Mouse (Mus musculus) hindbrain, postnatal 0 days (tissue): ENCODE measurements around the gene Adgre5. TPM values are rescaled to one million over a fixed set of nuclear protein-coding genes. Genes with fewer than 3 reads are reported as not detected.
A peak's percentile ranks its signal among the peaks of the same experiment; 100 is the strongest.

ENCODE experiments used
- ATAC-seq: fragments of 200-750 bp; cut with Nextera tagmentation; 2 replicates; pipeline ENCODE4 v1.8.0; 2017; ENCODE audit warnings: mild to moderate bottlenecking, moderate TSS enrichment, moderate library complexity
- DNase-seq: peaks from one replicate; pipeline ENCODE4 v3.0.0-alpha.2; 2015; ENCODE audit warnings: low spot score
- H3K27ac ChIP-seq: fragments of 300-500 bp; sonication (generic); 2 replicates; pipeline ENCODE4 v1.5.1; 2014; ENCODE audit warnings: mild to moderate bottlenecking
- H3K27me3 ChIP-seq: fragments of 300-500 bp; sonication (generic); 2 replicates; pipeline ENCODE4 v1.6.1; 2014; ENCODE audit warnings: low read length, mixed read lengths; ENCODE audit not compliant: insufficient read depth
- H3K36me3 ChIP-seq: fragments of 300-500 bp; sonication (generic); 2 replicates; pipeline ENCODE4 v1.6.1; 2014; ENCODE audit warnings: low read length, mixed read lengths; ENCODE audit not compliant: insufficient read depth
- H3K4me1 ChIP-seq: fragments of 300-500 bp; sonication (generic); 2 replicates; pipeline ENCODE4 v1.6.1; 2014; ENCODE audit warnings: antibody characterized with exemption, low read length, mixed read lengths; ENCODE audit not compliant: insufficient read depth
- H3K4me2 ChIP-seq: fragments of 300-500 bp; sonication (generic); 2 replicates; pipeline ENCODE4 v1.6.1; 2014; ENCODE audit warnings: low read depth, mild to moderate bottlenecking, low read length, moderate library complexity, mixed read lengths
- H3K4me3 ChIP-seq: fragments of 300-500 bp; sonication (generic); 2 replicates; pipeline ENCODE4 v1.5.1; 2014; ENCODE audit warnings: low read length
- H3K9ac ChIP-seq: fragments of 300-500 bp; sonication (generic); replicated peaks from 2 replicates; pipeline ENCODE4 v1.6.1; 2014; ENCODE audit warnings: mild to moderate bottlenecking, low read length, moderate library complexity, mixed read lengths
- H3K9me3 ChIP-seq: fragments of 300-500 bp; sonication (generic); 2 replicates; pipeline ENCODE4 v1.6.1; 2016; ENCODE audit warnings: low read length, mixed read lengths
- CTCF ChIP-seq: IDR thresholded peaks from 2 replicates; pipeline ENCODE4 v1.5.1; 2016; ENCODE audit warnings: antibody characterized with exemption, control low read depth, low read depth
- WGBS: fragments of 180-500 bp; shearing (Covaris S2); extraction: QIAGEN DNeasy Blood & Tissue Kit; methylation state at CpG from one replicate; pipeline ENCODE4 v1.1.7; 2014; 5-methylcytosine and 5-hydroxymethylcytosine counted together
- polyA plus RNA-seq: library from polyadenylated mRNA; unstranded; fragments of >200 nt; fragmentation: Nextera tagmentation; extraction: Ambion mirVana; gene quantifications from 2 replicates; pipeline ENCODE4 v1.2.1, GENCODE M21; 2015
- total RNA-seq: library from RNA; depleted of rRNA; stranded (reverse); fragments of >200 nt; gene quantifications from 2 replicates; pipeline ENCODE4 v1.2.3, GENCODE M21; 2014

The Adgre5 gene
- total and polyA plus RNA-seq, 2 experiments from 2014 or later: 8.2 to 10.4 TPM

DNA sequence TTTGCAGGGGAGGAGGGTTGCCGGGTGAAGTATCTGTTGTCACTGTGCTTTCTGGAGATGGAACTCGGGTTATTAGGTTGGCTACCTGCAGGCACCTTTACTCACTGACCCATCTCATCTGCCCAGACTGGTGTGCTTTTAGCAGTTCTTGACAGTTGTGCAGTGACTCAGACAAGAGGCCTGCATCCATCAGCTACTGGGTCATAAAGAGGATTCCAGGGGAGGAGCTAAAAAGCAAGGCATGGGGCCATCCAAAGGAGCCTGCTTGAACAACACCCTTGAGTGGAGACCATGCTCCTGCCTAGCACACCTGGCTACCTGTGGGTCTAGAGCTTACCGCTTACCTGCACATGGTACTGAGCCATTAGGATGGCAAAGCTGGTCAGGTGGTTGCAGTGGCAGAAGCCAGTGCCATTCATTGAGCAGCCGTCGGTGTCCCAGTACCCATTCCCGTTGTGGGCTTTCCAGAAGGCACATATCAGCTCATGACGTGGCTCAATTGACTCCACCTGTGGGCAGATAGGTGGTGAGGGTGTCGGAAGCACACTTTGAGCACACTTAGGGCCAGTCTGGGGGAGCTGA is 15.5 kb downstream of the Adgre5 start:
- DNase-seq: no peak
- WGBS: 92% methylated on average over 8 of the region's 8 CpGs
- Histone ChIP-seq H3K9ac (no peak overlapping the region), H3K9me3 (no peaks in the 10 kb centered on the region), H3K36me3 (peaks cover 47% of the 10 kb centered on the region), H3K27me3 (no peaks in the 10 kb centered on the region), H3K4me3 (no peak overlapping the region), H3K27ac (no peak overlapping the region), H3K4me1 (no peaks in the 10 kb centered on the region), H3K4me2 (no peak overlapping the region)
- TF ChIP-seq CTCF: no peak
- no peak for ATAC-seq

DNA sequence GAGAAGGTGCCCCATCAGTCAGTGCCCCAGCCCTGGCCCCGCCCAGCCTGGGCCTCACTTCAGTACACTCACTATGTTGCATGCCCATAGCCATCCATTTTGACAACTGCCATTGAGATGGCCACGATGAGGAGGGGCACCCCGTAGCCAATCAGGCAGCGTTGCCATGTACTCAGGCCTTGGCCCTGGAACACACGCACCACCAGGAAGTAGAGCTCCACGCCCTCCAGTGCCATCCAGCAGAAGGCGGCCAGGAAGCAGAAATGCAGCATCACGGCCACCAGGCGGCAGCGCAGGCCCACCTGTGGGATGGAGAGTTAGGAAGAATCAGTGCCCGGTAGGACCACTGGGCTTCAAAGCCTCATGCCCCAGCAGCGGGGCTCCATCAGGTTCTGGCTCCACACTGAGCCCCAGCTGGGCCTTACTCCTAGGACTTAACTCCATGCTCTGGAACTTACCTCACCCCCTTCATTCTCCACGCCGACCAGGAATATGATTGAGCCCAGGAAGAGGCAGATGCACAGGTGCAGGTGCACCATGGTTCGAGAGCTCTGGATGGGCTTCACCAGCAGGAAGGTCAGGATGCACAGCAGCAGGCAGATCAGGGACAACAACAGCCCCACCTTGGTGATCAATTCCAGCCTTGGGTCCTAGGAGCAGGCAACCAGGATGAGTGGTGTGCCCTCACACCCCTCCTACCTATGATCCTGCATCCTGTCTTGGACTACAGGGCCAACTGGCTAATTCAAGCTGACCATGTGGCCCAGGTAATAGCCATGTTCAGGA is 16.2 kb downstream of the Adgre5 start:
- ATAC-seq: peak; percentile 89
- H3K36me3 ChIP-seq: peaks cover 53% of the 10 kb centered on the region
- H3K4me2 ChIP-seq: no peak overlapping the region
- TF ChIP-seq CTCF: peak; percentile 98
- WGBS: 38% methylated on average over 15 of the region's 15 CpGs
- H3K4me3 ChIP-seq: no peak overlapping the region
- no peaks in the 10 kb centered on the region for H3K9me3 ChIP-seq
- H3K4me1 ChIP-seq: no peaks in the 10 kb centered on the region
- H3K9ac ChIP-seq: no peak overlapping the region
- H3K27ac ChIP-seq: no peak overlapping the region
- peak; percentile 86 for DNase-seq
- H3K27me3 ChIP-seq: no peaks in the 10 kb centered on the region

DNA sequence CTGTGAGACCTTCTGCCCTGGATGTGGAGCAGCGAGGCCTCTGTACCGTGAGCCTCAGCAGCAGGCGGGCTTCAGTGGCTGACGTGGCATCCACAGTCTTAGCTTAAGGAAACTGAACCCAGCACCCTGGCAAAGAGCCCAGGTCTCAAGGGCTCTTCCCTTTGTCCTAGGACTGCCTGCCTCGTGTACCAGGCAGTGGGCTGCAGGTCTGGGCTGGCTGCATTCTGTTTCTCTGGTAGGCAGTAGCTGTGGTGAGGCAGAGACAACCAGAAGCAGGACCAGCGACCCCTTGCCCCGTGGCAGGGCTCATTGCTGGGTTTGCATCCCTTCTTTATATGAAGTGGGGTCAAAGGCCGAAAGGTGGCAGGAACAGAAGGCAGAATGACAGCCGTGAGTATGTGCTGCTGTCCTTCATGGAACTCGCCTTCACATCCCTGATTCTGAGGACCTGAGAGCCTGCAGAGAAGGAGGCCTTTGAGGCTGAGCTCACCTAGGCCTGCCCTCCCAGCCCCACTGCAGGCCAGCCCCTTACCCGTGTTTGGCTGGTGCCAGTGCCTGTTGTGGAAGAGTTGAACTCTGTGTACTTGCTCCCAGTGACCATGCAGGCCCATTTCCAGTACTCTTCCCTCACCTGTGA is 17.6 kb downstream of the Adgre5 start:
- ATAC-seq: no peak
- no peak for DNase-seq
- Histone ChIP-seq H3K4me1 (no peaks in the 10 kb centered on the region), H3K4me2 (no peak overlapping the region), H3K36me3 (peaks cover 53% of the 10 kb centered on the region), H3K9me3 (no peaks in the 10 kb centered on the region), H3K27ac (no peak overlapping the region), H3K27me3 (no peaks in the 10 kb centered on the region), H3K4me3 (no peak overlapping the region), H3K9ac (no peak overlapping the region)
- no peak for TF ChIP-seq CTCF
- WGBS: 82% methylated on average over 11 of the region's 11 CpGs

DNA sequence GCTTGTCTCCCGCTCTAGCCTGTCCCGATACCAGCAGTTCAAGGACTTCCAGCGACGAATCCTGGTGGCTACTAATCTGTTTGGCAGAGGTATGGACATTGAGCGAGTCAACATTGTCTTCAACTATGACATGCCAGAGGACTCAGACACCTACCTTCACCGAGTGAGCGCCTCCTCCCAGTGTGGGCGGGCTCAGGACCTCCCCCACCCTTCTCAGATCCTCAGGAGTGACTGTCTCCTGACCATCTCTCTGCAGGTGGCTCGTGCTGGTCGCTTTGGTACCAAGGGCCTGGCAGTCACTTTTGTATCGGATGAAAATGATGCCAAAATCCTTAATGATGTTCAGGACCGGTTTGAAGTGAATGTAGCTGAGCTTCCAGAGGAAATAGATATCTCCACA is 18.5 kb downstream of the Adgre5 start:
- no peak overlapping the region for H3K9ac ChIP-seq
- no peak for DNase-seq
- 93% methylated on average over 12 of the region's 12 CpGs for WGBS
- no peak for TF ChIP-seq CTCF
- ATAC-seq: no peak
- H3K36me3 ChIP-seq: peaks cover 53% of the 10 kb centered on the region
- H3K27ac ChIP-seq: no peak overlapping the region
- H3K4me1 ChIP-seq: no peaks in the 10 kb centered on the region
- H3K4me3 ChIP-seq: no peak overlapping the region
- no peak overlapping the region for H3K4me2 ChIP-seq
- H3K9me3 ChIP-seq: no peaks in the 10 kb centered on the region
- H3K27me3 ChIP-seq: no peaks in the 10 kb centered on the region

- no peak overlapping the region for H3K4me2 ChIP-seq
- H3K36me3 ChIP-seq: peaks cover 53% of the 10 kb centered on the region
- no peaks in the 10 kb centered on the region for H3K9me3 ChIP-seq
- no peak for TF ChIP-seq CTCF
- no peak overlapping the region for H3K4me3 ChIP-seq
- H3K27ac ChIP-seq: no peak overlapping the region
- no peak for ATAC-seq
- DNase-seq: no peak
- 0 out of 2 replicates have a peak, but pooled peaks cover 4% of the 10 kb centered on the region for H3K4me1 ChIP-seq
- H3K27me3 ChIP-seq: no peaks in the 10 kb centered on the region
- 90% methylated on average over 25 of the region's 25 CpGs for WGBS
- no peak overlapping the region for H3K9ac ChIP-seq
Observed at GRCm38 (mm10) chr8:83721405-83722025, 19.6 kb downstream of the Adgre5 start.

GRCm38 (mm10) chr8:83719693-83720092 is 21.4 kb downstream of the Adgre5 start:
- DNase-seq (no peak), ATAC-seq (no peak)
- H3K27ac ChIP-seq: no peak overlapping the region
- no peaks in the 10 kb centered on the region for H3K27me3 ChIP-seq
- H3K36me3 ChIP-seq: peaks cover 45% of the 10 kb centered on the region
- TF ChIP-seq CTCF: no peak
- no peak overlapping the region for H3K4me2 ChIP-seq
- no peaks in the 10 kb centered on the region for H3K9me3 ChIP-seq
- no peak overlapping the region for H3K9ac ChIP-seq
- 0 out of 2 replicates have a peak, but pooled peaks cover 10% of the 10 kb centered on the region for H3K4me1 ChIP-seq
- no peak overlapping the region for H3K4me3 ChIP-seq
- 74% methylated on average over 2 of the region's 2 CpGs for WGBS
